Mouse (Mus musculus): ENCODE measurements at regions not wholly inside any gene's neighbourhood (a gene's known extent, or its start where the extent isn't known, plus 50 kb on each side); places are given as distances from the start of the nearest gene placed in this dataset.
"Not testable (repeated sequence)": the region's sequence is repeated elsewhere in the genome, so short reads cannot be mapped to it uniquely, and the experiment has no call there.

- peak; percentile 27 for DNase-seq (ENCODE audit: extremely low spot score)
Observed at GRCm38 (mm10) chr4:145774241-145774761, 94.3 kb upstream of the Zfp986 start.

- not testable (repeated sequence) for DNase-seq (ENCODE audit: extremely low spot score)
Observed at GRCm38 (mm10) chr4:145774884-145775283, 93.7 kb upstream of the Zfp986 start.

GRCm38 (mm10) chr4:145776531-145776930, 92.1 kb upstream of the Zfp986 start:
- not testable (repeated sequence) for DNase-seq (ENCODE audit: extremely low spot score)

- DNase-seq (ENCODE audit: extremely low spot score) = not testable (repeated sequence)
Observed at GRCm38 (mm10) chr4:145781281-145781896, 87.2 kb upstream of the Zfp986 start.

- DNase-seq (ENCODE audit: extremely low spot score) = not testable (repeated sequence)
Observed at GRCm38 (mm10) chr4:145814674-145815073, 53.9 kb upstream of the Zfp986 start.
